Mouse (Mus musculus) natural killer cell, adult 2 months (primary cell): ENCODE results near the gene Pcsk4.

Experiments used
- DNase-seq, 2 experiments: peaks; one replicate each; pipeline ENCODE4 v3.0.0; 2022; ENCODE audit warnings: low spot score in 2 of 2

Pcsk4 gene

GRCm38 (mm10) chr10:80299301-80299700 is 30.0 kb downstream of the Pcsk4 start:
- no peak for DNase-seq

DNA sequence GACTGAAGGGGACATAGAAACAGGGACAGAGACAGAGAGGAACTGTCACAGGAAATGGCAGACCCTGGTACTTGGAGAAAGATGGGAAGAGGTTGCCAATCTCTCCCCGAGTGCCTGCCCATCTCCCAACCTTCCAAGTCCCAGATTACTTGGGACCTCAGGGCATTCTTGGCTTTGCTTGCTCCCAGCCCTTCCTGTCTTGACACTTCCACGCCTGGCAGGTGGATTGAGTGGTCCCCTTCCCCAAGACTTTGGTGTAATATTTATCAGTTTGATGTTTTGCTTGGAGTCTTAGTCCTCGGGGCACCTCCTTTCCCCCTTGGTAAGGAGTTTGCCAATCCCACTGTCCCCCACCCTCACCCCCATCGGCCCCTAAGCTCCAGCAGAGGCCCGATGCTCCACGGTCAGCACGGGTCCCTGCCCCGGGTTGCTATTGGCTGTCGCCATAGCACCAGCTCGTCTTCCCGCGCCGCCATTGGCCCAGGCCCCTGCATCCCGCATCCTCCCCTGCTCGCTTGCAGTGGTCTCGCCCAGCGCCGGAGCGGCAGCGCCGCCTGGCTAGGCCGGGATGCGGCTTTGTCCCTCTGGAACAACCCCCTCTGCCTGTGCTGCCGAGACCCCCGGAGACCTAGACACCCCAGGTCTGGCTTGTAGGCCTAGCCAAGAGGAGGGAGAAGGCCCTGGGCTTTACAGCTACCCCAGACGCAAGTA is 30.6 kb downstream of the Pcsk4 start:
- no peak for DNase-seq

DNA sequence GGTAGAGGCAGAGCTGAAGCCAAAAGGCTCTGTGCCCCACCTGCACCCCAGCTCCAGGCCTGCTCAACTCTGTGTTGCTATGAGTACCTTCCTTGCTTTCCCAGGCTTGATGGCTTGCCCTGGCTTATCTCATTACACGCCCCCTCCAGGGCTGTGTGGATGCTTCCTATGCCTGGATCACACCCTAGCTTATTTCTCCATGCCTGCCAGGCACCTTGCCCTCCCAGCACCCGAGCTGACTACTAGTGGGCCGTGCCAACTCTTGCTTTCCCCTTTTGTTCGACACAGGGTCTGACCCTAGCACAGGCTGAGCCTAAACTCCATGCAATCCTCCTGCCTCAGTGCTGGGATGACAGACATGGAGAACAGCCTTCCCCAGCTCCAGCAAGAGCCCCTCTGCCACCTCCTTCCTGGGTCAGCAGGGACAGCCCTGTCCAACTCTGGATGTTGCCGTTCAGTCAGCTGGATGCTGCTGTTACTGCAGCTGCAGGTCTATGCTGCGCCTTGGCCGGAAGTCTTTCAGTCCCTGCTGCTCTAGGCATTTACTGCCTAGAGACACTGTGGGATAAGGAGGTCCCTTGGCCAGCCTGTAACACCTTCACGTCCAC is 31.7 kb downstream of the Pcsk4 start:
- no peak for DNase-seq

- DNase-seq: no peak
Observed at GRCm38 (mm10) chr10:80296824-80297223, 32.5 kb downstream of the Pcsk4 start.

DNA sequence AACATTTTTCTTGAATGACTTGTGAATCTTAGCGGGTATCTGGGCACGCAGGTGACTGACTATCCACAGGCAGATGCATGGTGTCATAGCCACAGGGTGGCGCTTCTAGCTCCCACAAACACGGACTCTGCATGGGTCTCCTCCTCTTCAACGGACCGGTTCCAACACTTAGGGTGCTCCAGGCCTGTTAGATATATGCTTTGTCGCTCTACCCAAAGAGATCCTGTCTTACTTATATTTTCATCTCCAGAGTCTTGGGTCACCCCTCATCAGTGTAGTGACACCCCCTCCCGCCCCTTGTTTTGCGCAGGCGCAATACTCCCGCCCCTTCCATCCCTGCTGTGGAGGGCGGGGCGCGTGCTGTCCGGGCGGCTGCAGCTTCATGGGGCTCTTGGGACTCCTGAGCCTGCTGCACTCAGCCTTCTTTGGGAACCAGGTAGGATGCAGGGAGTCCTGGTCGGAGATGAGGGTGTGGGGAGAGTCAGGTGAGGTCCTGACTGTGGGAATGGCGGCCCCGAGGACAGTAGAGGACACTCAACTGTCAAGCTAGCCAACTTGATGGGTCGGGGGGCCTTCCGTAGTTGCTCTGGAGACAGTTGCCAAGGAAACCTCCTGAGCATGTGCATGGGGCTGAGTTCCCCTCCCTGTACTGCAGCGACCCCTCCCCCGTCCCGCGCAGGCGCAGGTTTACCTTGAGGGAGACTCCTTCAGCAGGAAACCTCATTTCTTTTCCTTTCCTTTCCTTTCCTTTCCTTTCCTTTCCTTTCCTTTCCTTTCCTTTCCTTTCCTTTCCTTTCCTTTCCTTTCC is 33.5 kb downstream of the Pcsk4 start, which contains the start of gene Apc2:
Gene Apc2, plus strand, starts transcription at position 360 of the 808 bp plus-strand sequence.
- DNase-seq: peak; percentile 76 to 79

GRCm38 (mm10) chr10:80294788-80295303 is 34.5 kb downstream of the Pcsk4 start:
- no peak for DNase-seq

DNA sequence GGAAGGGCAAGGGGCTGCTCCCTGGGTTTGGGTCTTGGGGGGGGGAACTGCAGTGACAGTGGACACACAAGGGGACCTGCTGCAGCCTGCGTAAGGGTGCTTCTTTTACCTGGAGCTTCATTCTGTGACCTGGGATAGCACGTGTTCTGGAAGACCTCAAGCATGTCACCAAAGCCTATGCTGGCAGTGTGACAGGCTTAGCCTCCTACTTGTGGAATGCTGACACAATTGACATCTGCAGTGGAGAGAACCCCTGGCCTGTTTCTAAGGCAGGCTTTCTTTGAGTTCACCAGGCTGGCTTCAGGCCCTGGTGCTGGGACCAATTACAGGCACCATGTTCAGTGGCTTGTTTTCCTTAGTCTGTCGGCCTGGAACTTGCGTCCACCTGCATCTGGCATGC is 35.0 kb downstream of the Pcsk4 start:
- DNase-seq: no peak

DNA sequence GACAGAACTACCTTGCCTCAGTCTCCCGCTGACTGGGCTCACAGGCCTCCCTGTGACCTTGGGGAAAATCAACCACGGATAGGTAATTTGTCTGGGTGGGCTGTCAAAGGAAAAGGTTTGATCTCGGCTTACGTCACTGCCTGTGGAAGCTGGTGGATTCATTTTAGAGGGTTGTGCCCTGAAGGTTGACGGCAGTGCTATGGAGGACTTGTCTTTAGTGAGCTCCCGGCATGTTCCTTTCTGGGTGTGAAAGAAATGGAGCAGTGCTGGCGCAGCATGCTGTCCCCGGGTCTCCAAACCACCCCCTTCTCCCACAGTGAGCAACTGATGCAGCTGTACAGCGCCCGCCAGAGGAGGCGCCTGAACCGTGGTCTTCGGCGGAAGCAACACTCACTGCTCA is 36.0 kb downstream of the Pcsk4 start:
- DNase-seq: no peak

- DNase-seq: peak; percentile 92 to 95
Observed at GRCm38 (mm10) chr10:80292251-80293146, 36.8 kb downstream of the Pcsk4 start, which contains the start of gene Rps15. Rps15 (plus strand) TSS chr10:80292453.

GRCm38 (mm10) chr10:80288657-80289056 is 40.6 kb downstream of the Pcsk4 start:
- no peak for DNase-seq

DNA sequence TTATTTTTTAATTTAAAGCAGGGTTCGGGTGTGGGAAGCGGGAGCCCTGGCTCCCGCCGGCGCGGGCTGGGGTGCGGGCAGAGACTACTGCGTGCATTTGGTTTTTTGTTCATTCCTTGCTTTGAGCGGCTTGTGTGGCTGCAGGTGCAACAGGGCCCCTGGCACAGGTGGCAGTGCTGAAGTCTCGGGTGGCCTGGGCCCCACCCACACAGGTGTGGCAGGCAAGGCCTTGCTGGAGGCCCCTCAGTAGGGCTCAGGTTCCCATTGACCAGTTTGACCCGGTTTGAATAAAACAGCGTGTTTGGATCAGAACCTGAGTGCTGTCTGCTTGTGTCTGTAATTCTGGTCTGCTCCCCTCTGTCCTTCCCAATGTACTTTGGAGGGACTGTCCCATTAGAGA is 41.2 kb downstream of the Pcsk4 start:
- DNase-seq: no peak

GRCm38 (mm10) chr10:80285222-80286070 is 43.9 kb downstream of the Pcsk4 start:
- no peak for DNase-seq

- DNase-seq: no peak
Observed at GRCm38 (mm10) chr10:80282481-80283441, 46.5 kb downstream of the Pcsk4 start.

GRCm38 (mm10) chr10:80281921-80282371 is 47.4 kb downstream of the Pcsk4 start:
- no peak for DNase-seq

GRCm38 (mm10) chr10:80281304-80281703 is 48.0 kb downstream of the Pcsk4 start:
- DNase-seq: no peak

GRCm38 (mm10) chr10:80279273-80279672 is 50.0 kb downstream of the Pcsk4 start:
- DNase-seq: no peak

GRCm38 (mm10) chr10:80278390-80278789 is 50.9 kb downstream of the Pcsk4 start:
- DNase-seq: no peak

- DNase-seq: no peak
Observed at GRCm38 (mm10) chr10:80276238-80276637, 53.1 kb downstream of the Pcsk4 start.

GRCm38 (mm10) chr10:80273847-80274246 is 55.5 kb downstream of the Pcsk4 start:
- DNase-seq: no peak
